Mouse (Mus musculus) CH12.LX (cell line): ENCODE measurements around the gene Atp13a3.

ENCODE experiments used
- CHD1 ChIP-seq: IDR thresholded peaks from 2 replicates; pipeline ENCODE4 v1.6.1; 2012; ENCODE audit warnings: low read depth, low read length, improper control_type of control experiment, inconsistent platforms
- CHD2 ChIP-seq: IDR thresholded peaks from 2 replicates; pipeline ENCODE4 v1.6.1; 2011; ENCODE audit warnings: low read length, improper control_type of control experiment
- CTCF ChIP-seq, 2 experiments: IDR thresholded peaks in 1 of 2; conservative IDR thresholded peaks in 1 of 2; 2 replicates each; pipeline ENCODE4 v1.5.1; 2011 to 2012; ENCODE audit warnings: low read depth in 2 of 2, low read length in 2 of 2, improper control_type of control experiment in 1 of 2, inconsistent platforms in 1 of 2, mild to moderate bottlenecking in 1 of 2, moderate library complexity in 1 of 2
- EP300 ChIP-seq: IDR thresholded peaks from 2 replicates; pipeline ENCODE4 v1.6.1; 2011; ENCODE audit warnings: low read length, improper control_type of control experiment
- IRF4 ChIP-seq: IDR thresholded peaks from 2 replicates; pipeline ENCODE4 v1.6.1; 2014; ENCODE audit warnings: low read depth, mild to moderate bottlenecking, inconsistent platforms, low read length, improper control_type of control experiment
- JUND ChIP-seq: conservative IDR thresholded peaks from 2 replicates; pipeline ENCODE4 v1.6.1; 2011; ENCODE audit warnings: low read depth, low read length, improper control_type of control experiment
- MAZ ChIP-seq: IDR thresholded peaks from 2 replicates; pipeline ENCODE4 v1.6.1; 2012; ENCODE audit warnings: low read depth, mild to moderate bottlenecking, inconsistent platforms, low read length, improper control_type of control experiment, moderate library complexity
- MXI1 ChIP-seq: IDR thresholded peaks from 2 replicates; pipeline ENCODE4 v1.6.1; 2011; ENCODE audit warnings: mild to moderate bottlenecking, low read depth, low read length, improper control_type of control experiment
- NRF1 ChIP-seq: IDR thresholded peaks from 2 replicates; pipeline ENCODE4 v1.6.1; 2014; ENCODE audit warnings: low read depth, mild to moderate bottlenecking, inconsistent platforms, low read length, improper control_type of control experiment, moderate library complexity
- POLR2A ChIP-seq: IDR thresholded peaks from 2 replicates; pipeline ENCODE4 v1.6.1; 2011; ENCODE audit warnings: low read depth, mild to moderate bottlenecking, improper control_type of control experiment, low read length
- SMC3 ChIP-seq: IDR thresholded peaks from 2 replicates; pipeline ENCODE4 v1.6.1; 2011; ENCODE audit warnings: low read depth, low read length, improper control_type of control experiment
- USF2 ChIP-seq: conservative IDR thresholded peaks from 2 replicates; pipeline ENCODE4 v1.6.1; 2011; ENCODE audit warnings: low read depth, low read length, improper control_type of control experiment

- TF ChIP-seq NRF1 (no peak), EP300 (no peak), POLR2A (no peak), MAZ (no peak), JUND (no peak), IRF4 (no peak), CTCF (conservative IDR thresholded peaks at IDR 0.05 in 1 of 2, IDR thresholded peaks at IDR 0.05 in 1 of 2; ENCODE audit: low read depth in 2 of 2, low read length in 2 of 2) (no peak), MXI1 (no peak), CHD2 (no peak), USF2 (no peak), SMC3 (no peak), CHD1 (no peak)
Measured at GRCm38 (mm10) chr16:30273065-30273464, 132.7 kb downstream of the Atp13a3 start.
